Comparison of ENCODE assay signal across 8 mouse cellular contexts in genomic region chr4:143350047-143351015, GRCm38 (mm10). TPM values are rescaled to one million over a fixed set of nuclear protein-coding genes. Genes with fewer than 3 reads are reported as not detected.
DNase-seq lines count a peak whose midpoint lies in the region; ATAC-seq and TF ChIP-seq lines count a peak whose summit lies in the region.

No protein-coding gene starts in this region.

- no peak for TF ChIP-seq POLR2A in limb, embryonic 14.5 days (IDR thresholded peaks at IDR 0.05; ENCODE audit: borderline replicate concordance, extremely low read depth, insufficient read depth, insufficient read length)

- H3K4me1 ChIP-seq in kidney, embryonic 15.5 days, result peaks cover 15% of the 10 kb centered on the region
- H3K4me1 ChIP-seq in forebrain, embryonic 10.5 days, result peaks cover 18% of the 10 kb centered on the region
- H3K4me1 ChIP-seq in limb, embryonic 14.5 days (ENCODE audit: control insufficient read depth, insufficient read depth, low read length), result peaks cover 11% of the 10 kb centered on the region
- no peaks in the 10 kb centered on the region for H3K4me1 ChIP-seq in stomach, embryonic 16.5 days (ENCODE audit: control insufficient read depth, insufficient read depth, low read length)

- 3% methylated on average over 71 of the region's 72 CpGs for WGBS in kidney, embryonic 15.5 days
- 3% methylated on average over 72 of the region's 72 CpGs for WGBS in forebrain, embryonic 10.5 days
- 2% methylated on average over 61 of the region's 72 CpGs for WGBS in limb, embryonic 14.5 days
- WGBS in stomach, embryonic 16.5 days, result 3% methylated on average over 72 of the region's 72 CpGs

- peak overlapping the region; percentile 32; the same call in 1 of the 2 replicates for H3K9ac ChIP-seq in kidney, embryonic 15.5 days
- H3K9ac ChIP-seq in limb, embryonic 14.5 days (ENCODE audit: low read depth, low read length, severe bottlenecking), result peak overlapping the region; percentile 56
- peak overlapping the region; percentile 4 for H3K9ac ChIP-seq in stomach, embryonic 16.5 days (ENCODE audit: low read length)

- ATAC-seq in kidney, embryonic 15.5 days (replicated peaks; ENCODE audit: low FRiP score), result peak; percentile 22; the same call in 1 of the 2 replicates
- ATAC-seq in cerebellum, adult (ENCODE audit: insufficient number of reproducible peaks, low FRiP score, low TSS enrichment), result peak; percentile 28; the same call in 1 of the 2 replicates
- no peak for ATAC-seq in limb, embryonic 14.5 days (ENCODE audit: low FRiP score, low read depth)
- no peak for ATAC-seq in stomach, embryonic 16.5 days (ENCODE audit: insufficient read depth, low FRiP score)

- DNase-seq in kidney, postnatal 14 days, result no peak
- DNase-seq in forebrain, embryonic 10.5 days (ENCODE audit: extremely low spot score, low spot score), result peak; percentile 26
- DNase-seq in limb, embryonic 14.5 days (ENCODE audit: low spot score), result no peak
- no peak for DNase-seq in spleen, postnatal 10 days (ENCODE audit: low spot score in 2 of 2)
- DNase-seq in kidney, adult 11 months, result no peak

- peak overlapping the region; percentile 50 for H3K4me3 ChIP-seq in kidney, embryonic 15.5 days (replicated peaks)
- H3K4me3 ChIP-seq in forebrain, embryonic 10.5 days, result peak overlapping the region; percentile 61
- peak overlapping the region; percentile 52 for H3K4me3 ChIP-seq in limb, embryonic 14.5 days (replicated peaks; ENCODE audit: low read length)
- H3K4me3 ChIP-seq in stomach, embryonic 16.5 days (replicated peaks; ENCODE audit: low read length), result peak overlapping the region; percentile 49

- H3K9me3 ChIP-seq in kidney, embryonic 15.5 days (replicated peaks), result no peaks in the 10 kb centered on the region
- H3K9me3 ChIP-seq in forebrain, embryonic 10.5 days, result no peaks in the 10 kb centered on the region
- no peaks in the 10 kb centered on the region for H3K9me3 ChIP-seq in limb, embryonic 14.5 days (ENCODE audit: control insufficient read depth, low read length)
- H3K9me3 ChIP-seq in stomach, embryonic 16.5 days (replicated peaks; ENCODE audit: control insufficient read depth, low read length), result no peaks in the 10 kb centered on the region

- peaks cover 61% of the 10 kb centered on the region for H3K27me3 ChIP-seq in kidney, embryonic 15.5 days
- H3K27me3 ChIP-seq in forebrain, embryonic 10.5 days (ENCODE audit: poor library complexity, severe bottlenecking), result peaks cover 60% of the 10 kb centered on the region
- peaks cover 35% of the 10 kb centered on the region for H3K27me3 ChIP-seq in limb, embryonic 14.5 days (ENCODE audit: control insufficient read depth, insufficient read depth, low read length)
- peaks cover 49% of the 10 kb centered on the region for H3K27me3 ChIP-seq in stomach, embryonic 16.5 days (ENCODE audit: control insufficient read depth, insufficient read depth, low read length)

- no peak overlapping the region for H3K27ac ChIP-seq in kidney, embryonic 15.5 days
- peak overlapping the region; percentile 60 for H3K27ac ChIP-seq in forebrain, embryonic 10.5 days
- 0 out of 2 replicates have a peak overlapping the region, but pooled peaks have one; percentile 13 for H3K27ac ChIP-seq in limb, embryonic 14.5 days (replicated peaks; ENCODE audit: low read depth, low read length)
- H3K27ac ChIP-seq in stomach, embryonic 16.5 days (ENCODE audit: low read length), result no peak overlapping the region

- H3K36me3 ChIP-seq in kidney, embryonic 15.5 days, result no peaks in the 10 kb centered on the region
- H3K36me3 ChIP-seq in forebrain, embryonic 10.5 days (replicated peaks), result no peaks in the 10 kb centered on the region
- no peaks in the 10 kb centered on the region for H3K36me3 ChIP-seq in limb, embryonic 14.5 days (ENCODE audit: control insufficient read depth, insufficient read depth, low read length)
- no peaks in the 10 kb centered on the region for H3K36me3 ChIP-seq in stomach, embryonic 16.5 days (ENCODE audit: control insufficient read depth, insufficient read depth, low read length)

- peak overlapping the region; percentile 94 for H3K4me2 ChIP-seq in kidney, embryonic 15.5 days
- H3K4me2 ChIP-seq in limb, embryonic 14.5 days (replicated peaks; ENCODE audit: low read depth, low read length, severe bottlenecking), result peak overlapping the region; percentile 99
- H3K4me2 ChIP-seq in stomach, embryonic 16.5 days (ENCODE audit: low read depth, low read length), result peak overlapping the region; percentile 61

RNA-seq across cellular contexts. Expression of gene Lrrc38, which starts 0.8 kb away (rescaled TPM):
- polyA plus RNA-seq in kidney, embryonic 15.5 days (2015; fragmentation: Nextera tagmentation; extraction: Ambion mirVana), result 0.17 and 0.31 TPM in 2 replicates
- polyA plus RNA-seq in forebrain, embryonic 10.5 days (2016; fragmentation: Nextera tagmentation; extraction: Ambion mirVana), result 0.12 TPM in 1 of 2 replicates, not detected in the other
- 1.8 and 2.4 TPM in 2 replicates for polyA plus RNA-seq in limb, embryonic 14.5 days (2012; rRNA removed)
- polyA plus RNA-seq in limb, embryonic 14.5 days (2014; fragmentation: Nextera tagmentation; extraction: Ambion mirVana), result 1.2 and 1.5 TPM in 2 replicates
- polyA plus RNA-seq in stomach, embryonic 16.5 days (2015; fragmentation: Nextera tagmentation; extraction: Ambion mirVana), result 0.23 TPM in 1 of 2 replicates, not detected in the other

RNA-seq across cellular contexts. Expression of gene Pramel1, which starts 43.9 kb away (rescaled TPM):
- not detected in 2 replicates for polyA plus RNA-seq in kidney, embryonic 15.5 days (2015; fragmentation: Nextera tagmentation; extraction: Ambion mirVana)
- not detected in 2 replicates for polyA plus RNA-seq in forebrain, embryonic 10.5 days (2016; fragmentation: Nextera tagmentation; extraction: Ambion mirVana)
- 0.03 TPM in 1 of 2 replicates, not detected in the other for polyA plus RNA-seq in limb, embryonic 14.5 days (2012; rRNA removed)
- polyA plus RNA-seq in limb, embryonic 14.5 days (2014; fragmentation: Nextera tagmentation; extraction: Ambion mirVana), result not detected in 2 replicates
- polyA plus RNA-seq in stomach, embryonic 16.5 days (2015; fragmentation: Nextera tagmentation; extraction: Ambion mirVana), result not detected in 2 replicates

RNA-seq across cellular contexts. Expression of gene Pdpn, which starts 51.0 kb away (rescaled TPM):
- polyA plus RNA-seq in kidney, embryonic 15.5 days (2015; fragmentation: Nextera tagmentation; extraction: Ambion mirVana), result 50.0 and 50.7 TPM in 2 replicates
- polyA plus RNA-seq in forebrain, embryonic 10.5 days (2016; fragmentation: Nextera tagmentation; extraction: Ambion mirVana), result 63.6 and 64.9 TPM in 2 replicates
- polyA plus RNA-seq in limb, embryonic 14.5 days (2012; rRNA removed), result 24.2 and 34.3 TPM in 2 replicates
- 77.4 and 80.3 TPM in 2 replicates for polyA plus RNA-seq in limb, embryonic 14.5 days (2014; fragmentation: Nextera tagmentation; extraction: Ambion mirVana)
- polyA plus RNA-seq in stomach, embryonic 16.5 days (2015; fragmentation: Nextera tagmentation; extraction: Ambion mirVana), result 32.2 and 33.7 TPM in 2 replicates

Comparison
In these comparisons a context has a peak if more than half of its experiments do, and no peak if none do; other contexts are left out.
1. ATAC-seq: peak in kidney, embryonic 15.5 days (single experiment) and cerebellum, adult (single experiment); none in limb, embryonic 14.5 days (single experiment) and stomach, embryonic 16.5 days (single experiment).
2. H3K27ac ChIP-seq: peak in forebrain, embryonic 10.5 days (single experiment) and limb, embryonic 14.5 days (single experiment); none in kidney, embryonic 15.5 days (single experiment) and stomach, embryonic 16.5 days (single experiment).
3. H3K9ac ChIP-seq: peak in every context shown above with its lines; median percentile 56 in limb, embryonic 14.5 days; 32 in kidney, embryonic 15.5 days; 4 in stomach, embryonic 16.5 days.
4. Peak in every context shown above with its lines, with median percentiles within 50 percentile points of each other: H3K4me2 ChIP-seq and H3K4me3 ChIP-seq.